Mouse (Mus musculus) thymus, adult 2 months (tissue): ENCODE data around the gene Hist1h2ao.

Source experiments
- CTCF ChIP-seq: fragments of 200-500 bp; IDR thresholded peaks from 2 replicates; pipeline ENCODE4 v1.5.1; 2012; ENCODE audit warnings: mild to moderate bottlenecking, control low read depth, low read length, moderate library complexity, borderline replicate concordance; ENCODE audit not compliant: control insufficient read depth, poor library complexity, insufficient read depth; ENCODE audit errors: extremely low read depth
- POLR2A ChIP-seq: fragments of 200-500 bp; IDR thresholded peaks from 2 replicates; pipeline ENCODE4 v1.6.1; 2012; ENCODE audit warnings: mild to moderate bottlenecking, low read length, control low read depth, moderate library complexity; ENCODE audit not compliant: control insufficient read depth, poor library complexity, insufficient read depth; ENCODE audit errors: extremely low read depth

DNA sequence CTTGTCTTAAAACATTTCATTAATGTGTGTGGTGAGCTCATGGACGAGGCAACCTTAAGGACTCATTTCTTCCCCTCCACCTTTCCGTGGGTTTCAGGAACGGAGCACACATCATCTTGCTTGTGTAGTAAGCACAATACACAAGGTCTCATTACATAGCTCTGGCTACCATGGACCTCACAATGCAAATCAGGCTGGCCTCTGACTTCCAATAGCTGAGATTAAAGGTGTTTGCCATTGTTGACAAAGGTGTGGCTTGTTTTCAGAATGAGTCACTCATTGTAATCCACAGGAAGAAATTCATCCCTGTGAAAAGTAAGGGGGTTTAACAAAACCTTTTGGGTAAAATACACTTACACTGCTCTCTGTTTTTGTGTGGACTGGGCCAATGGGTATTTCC lies 18.2 kb downstream of the Hist1h2ao start:
- TF ChIP-seq CTCF (no peak), POLR2A (no peak)
